Mouse (Mus musculus) limb, embryonic 13.5 days (tissue): ENCODE results near the gene Krtap1-3. TPM values are rescaled to one million over a fixed set of nuclear protein-coding genes. Genes with fewer than 3 reads are reported as not detected.
"Not testable (repeated sequence)": the region's sequence is repeated elsewhere in the genome, so short reads cannot be mapped to it uniquely, and the experiment has no call there.

ENCODE experiments used
- ATAC-seq: fragments of 200-750 bp; cut with Nextera tagmentation; 2 replicates; pipeline ENCODE4 v1.8.0; 2017; ENCODE audit warnings: low read depth, moderate number of reproducible peaks, moderate TSS enrichment; ENCODE audit not compliant: low FRiP score
- H3K27ac ChIP-seq: fragments of 300-500 bp; sonication (generic); 2 replicates; pipeline ENCODE4 v1.5.1; 2015; ENCODE audit warnings: inconsistent platforms, mild to moderate bottlenecking, moderate library complexity
- H3K27me3 ChIP-seq: fragments of 300-500 bp; sonication (generic); 2 replicates; pipeline ENCODE4 v1.6.1; 2015; ENCODE audit warnings: mild to moderate bottlenecking, inconsistent platforms
- H3K36me3 ChIP-seq: fragments of 300-500 bp; sonication (generic); 2 replicates; pipeline ENCODE4 v1.6.1; 2015; ENCODE audit warnings: inconsistent platforms, mild to moderate bottlenecking, moderate library complexity
- H3K4me1 ChIP-seq: fragments of 300-500 bp; sonication (generic); 2 replicates; pipeline ENCODE4 v1.6.1; 2015; ENCODE audit warnings: inconsistent platforms
- H3K4me2 ChIP-seq: fragments of 300-500 bp; sonication (generic); replicated peaks from 2 replicates; pipeline ENCODE4 v1.6.1; 2015; ENCODE audit warnings: inconsistent platforms, mild to moderate bottlenecking, moderate library complexity
- H3K4me3 ChIP-seq: fragments of 300-500 bp; sonication (generic); 2 replicates; pipeline ENCODE4 v1.5.1; 2015; ENCODE audit warnings: moderate library complexity, mild to moderate bottlenecking, inconsistent platforms
- H3K9ac ChIP-seq: fragments of 300-500 bp; sonication (generic); 2 replicates; pipeline ENCODE4 v1.6.1; 2015; ENCODE audit warnings: mild to moderate bottlenecking, inconsistent platforms
- H3K9me3 ChIP-seq: fragments of 300-500 bp; sonication (generic); 2 replicates; pipeline ENCODE4 v1.6.1; 2016; ENCODE audit warnings: inconsistent platforms
- WGBS: fragments of 180-500 bp; shearing (Covaris S2); methylation state at CpG from one replicate; pipeline ENCODE4 v1.1.7; 2015; 5-methylcytosine and 5-hydroxymethylcytosine counted together
- polyA plus RNA-seq: library from polyadenylated mRNA; unstranded; fragments of >200 nt; fragmentation: Nextera tagmentation; extraction: Ambion mirVana; gene quantifications from 2 replicates; pipeline ENCODE4 v1.2.1, GENCODE M21; 2015

Krtap1-3 gene
- not detected in 2 replicates for polyA plus RNA-seq

- Histone ChIP-seq H3K4me1 (no peaks in the 10 kb centered on the region), H3K9ac (no peak within 1 kb of the TSS), H3K27ac (no peak within 1 kb of the TSS), H3K27me3 (no peaks in the 10 kb centered on the region), H3K4me3 (no peak within 1 kb of the TSS), H3K4me2 (no peak within 1 kb of the TSS), H3K9me3 (no peaks in the 10 kb centered on the region), H3K36me3 (no peaks in the 10 kb centered on the region)
- WGBS: 76% methylated on average over 6 of the region's 6 CpGs
- no peak for ATAC-seq
Observed at GRCm38 (mm10) chr11:99590981-99591380, at the start of gene Krtap1-3. Gene Krtap1-3, minus strand, starts transcription at chr11:99591339.

GRCm38 (mm10) chr11:99640926-99641325 lies 49.8 kb upstream of the Krtap1-3 start:
- Histone ChIP-seq H3K36me3 (no peaks in the 10 kb centered on the region), H3K27ac (no peak overlapping the region), H3K4me1 (0 out of 2 replicates have a peak, but pooled peaks cover 4% of the 10 kb centered on the region), H3K27me3 (no peaks in the 10 kb centered on the region; the same call in 1 of the 2 replicates), H3K4me3 (no peak overlapping the region), H3K9ac (no peak overlapping the region), H3K9me3 (no peaks in the 10 kb centered on the region), H3K4me2 (no peak overlapping the region)
- WGBS: 5% methylated on average over 1 of the region's 1 CpGs
- ATAC-seq: no peak

- ATAC-seq: no peak
- Histone ChIP-seq H3K4me3 (no peak overlapping the region), H3K27me3 (0 out of 2 replicates have a peak, but pooled peaks cover 2% of the 10 kb centered on the region), H3K27ac (no peak overlapping the region), H3K4me2 (no peak overlapping the region), H3K9ac (no peak overlapping the region), H3K4me1 (0 out of 2 replicates have a peak, but pooled peaks cover 4% of the 10 kb centered on the region), H3K36me3 (no peaks in the 10 kb centered on the region), H3K9me3 (no peaks in the 10 kb centered on the region)
- WGBS: 59% methylated on average over 1 of the region's 1 CpGs
Observed at GRCm38 (mm10) chr11:99637086-99637485, 45.9 kb upstream of the Krtap1-3 start.

GRCm38 (mm10) chr11:99634653-99635134 lies 43.6 kb upstream of the Krtap1-3 start, which contains the start of gene Krtap4-2:
Gene Krtap4-2, minus strand, starts transcription at chr11:99635084.
- 27% methylated on average over 8 of the region's 8 CpGs for WGBS
- Histone ChIP-seq H3K4me1 (no peaks in the 10 kb centered on the region), H3K9ac (no peak within 1 kb of the TSS), H3K36me3 (no peaks in the 10 kb centered on the region), H3K9me3 (no peaks in the 10 kb centered on the region), H3K27me3 (0 out of 2 replicates have a peak, but pooled peaks cover 2% of the 10 kb centered on the region), H3K4me2 (no peak within 1 kb of the TSS), H3K27ac (no peak within 1 kb of the TSS), H3K4me3 (no peak within 1 kb of the TSS)
- no peak for ATAC-seq

GRCm38 (mm10) chr11:99633293-99633692 lies 42.2 kb upstream of the Krtap1-3 start:
- Histone ChIP-seq H3K27me3 (0 out of 2 replicates have a peak, but pooled peaks cover 2% of the 10 kb centered on the region), H3K27ac (no peak overlapping the region), H3K9me3 (no peaks in the 10 kb centered on the region), H3K4me2 (no peak overlapping the region), H3K9ac (no peak overlapping the region), H3K4me1 (no peaks in the 10 kb centered on the region), H3K4me3 (no peak overlapping the region), H3K36me3 (no peaks in the 10 kb centered on the region)
- ATAC-seq: no peak
- 70% methylated on average over 2 of the region's 2 CpGs for WGBS

GRCm38 (mm10) chr11:99630890-99631289 lies 39.8 kb upstream of the Krtap1-3 start:
- no peak overlapping the region for H3K4me3 ChIP-seq
- H3K27me3 ChIP-seq: peaks cover 5% of the 10 kb centered on the region; the same call in 1 of the 2 replicates
- no peaks in the 10 kb centered on the region for H3K36me3 ChIP-seq
- no peak overlapping the region for H3K4me2 ChIP-seq
- WGBS: 69% methylated on average over 3 of the region's 3 CpGs
- no peak for ATAC-seq
- H3K4me1 ChIP-seq: no peaks in the 10 kb centered on the region
- H3K9me3 ChIP-seq: no peaks in the 10 kb centered on the region
- H3K27ac ChIP-seq: no peak overlapping the region
- H3K9ac ChIP-seq: no peak overlapping the region

- WGBS: 81% methylated on average over 4 of the region's 4 CpGs
Observed at GRCm38 (mm10) chr11:99628138-99628537, 37.0 kb upstream of the Krtap1-3 start, which contains the start of gene Krtap4-1. Gene Krtap4-1, minus strand, starts transcription at chr11:99628238.

GRCm38 (mm10) chr11:99620335-99620734 lies 29.2 kb upstream of the Krtap1-3 start, which contains the start of gene Gm11562:
Gene Gm11562, minus strand, starts transcription at chr11:99620435.
- no peak within 1 kb of the TSS for H3K9ac ChIP-seq
- no peak for ATAC-seq
- no peaks in the 10 kb centered on the region for H3K9me3 ChIP-seq
- no peaks in the 10 kb centered on the region for H3K4me1 ChIP-seq
- no peak within 1 kb of the TSS for H3K27ac ChIP-seq
- WGBS: 78% methylated on average over 2 of the region's 2 CpGs
- H3K4me2 ChIP-seq: no peak within 1 kb of the TSS
- no peak within 1 kb of the TSS for H3K4me3 ChIP-seq
- H3K36me3 ChIP-seq: no peaks in the 10 kb centered on the region
- H3K27me3 ChIP-seq: no peaks in the 10 kb centered on the region

More at GRCm38 (mm10) chr11:99628138-99628537, 37.0 kb upstream of the Krtap1-3 start, which contains the start of gene Krtap4-1:
- H3K36me3 ChIP-seq: no peaks in the 10 kb centered on the region
- H3K4me1 ChIP-seq: no peaks in the 10 kb centered on the region
- no peak for ATAC-seq
- H3K27ac ChIP-seq: no peak within 1 kb of the TSS
- H3K4me2 ChIP-seq: no peak within 1 kb of the TSS
- no peaks in the 10 kb centered on the region for H3K9me3 ChIP-seq
- no peak within 1 kb of the TSS for H3K9ac ChIP-seq
- H3K4me3 ChIP-seq: no peak within 1 kb of the TSS
- peaks cover 3% of the 10 kb centered on the region; the same call in 1 of the 2 replicates for H3K27me3 ChIP-seq

GRCm38 (mm10) chr11:99614796-99615363 lies 23.7 kb upstream of the Krtap1-3 start, which contains the start of gene Krtap2-4:
Gene Krtap2-4, minus strand, starts transcription at chr11:99614846.
- Histone ChIP-seq H3K27ac (no peak within 1 kb of the TSS), H3K9ac (no peak within 1 kb of the TSS), H3K27me3 (no peaks in the 10 kb centered on the region), H3K9me3 (no peaks in the 10 kb centered on the region), H3K4me2 (no peak within 1 kb of the TSS), H3K4me3 (no peak within 1 kb of the TSS), H3K4me1 (no peaks in the 10 kb centered on the region), H3K36me3 (no peaks in the 10 kb centered on the region)
- ATAC-seq: no peak
- 76% methylated on average over 3 of the region's 3 CpGs for WGBS

GRCm38 (mm10) chr11:99610089-99610488 lies 18.9 kb upstream of the Krtap1-3 start, which contains the start of gene Gm11937:
Gene Gm11937, minus strand, starts transcription at chr11:99610189.
- WGBS: 24% methylated on average over 2 of the region's 2 CpGs

GRCm38 (mm10) chr11:99609126-99609525 lies 18.0 kb upstream of the Krtap1-3 start:
- no peaks in the 10 kb centered on the region for H3K36me3 ChIP-seq
- no peak for ATAC-seq
- 62% methylated on average over 1 of the region's 1 CpGs for WGBS
- no peak overlapping the region for H3K9ac ChIP-seq
- H3K27me3 ChIP-seq: no peaks in the 10 kb centered on the region
- no peak overlapping the region for H3K4me2 ChIP-seq
- H3K9me3 ChIP-seq: no peaks in the 10 kb centered on the region
- no peaks in the 10 kb centered on the region for H3K4me1 ChIP-seq
- no peak overlapping the region for H3K27ac ChIP-seq
- no peak overlapping the region for H3K4me3 ChIP-seq

More at GRCm38 (mm10) chr11:99610089-99610488, 18.9 kb upstream of the Krtap1-3 start, which contains the start of gene Gm11937:
- not testable (repeated sequence) for H3K9ac ChIP-seq, ATAC-seq, H3K36me3 ChIP-seq, H3K4me1 ChIP-seq, H3K4me2 ChIP-seq, H3K9me3 ChIP-seq, H3K27me3 ChIP-seq, H3K27ac ChIP-seq, H3K4me3 ChIP-seq

GRCm38 (mm10) chr11:99603208-99603607 lies 12.1 kb upstream of the Krtap1-3 start, which contains the start of gene Gm11938:
Gene Gm11938, minus strand, starts transcription at chr11:99603308.
- not testable (repeated sequence) for H3K27ac ChIP-seq, H3K9me3 ChIP-seq, H3K4me3 ChIP-seq, H3K36me3 ChIP-seq, H3K4me1 ChIP-seq, H3K4me2 ChIP-seq, H3K9ac ChIP-seq, H3K27me3 ChIP-seq, ATAC-seq
- WGBS: 44% methylated on average over 1 of the region's 1 CpGs
